Mouse (Mus musculus) olfactory bulb, adult 2 months (tissue): ENCODE measurements around the gene Maneal.

Source experiments
- CTCF ChIP-seq: fragments of 200-500 bp; IDR thresholded peaks from 2 replicates; pipeline ENCODE4 v1.5.1; 2012; ENCODE audit warnings: low read depth, mild to moderate bottlenecking, low read length, moderate library complexity; ENCODE audit not compliant: insufficient read depth
- POLR2A ChIP-seq: fragments of 200-500 bp; IDR thresholded peaks from 2 replicates; pipeline ENCODE4 v1.6.1; 2012; ENCODE audit warnings: mild to moderate bottlenecking, low read depth, low read length, moderate library complexity; ENCODE audit not compliant: insufficient read depth

DNA sequence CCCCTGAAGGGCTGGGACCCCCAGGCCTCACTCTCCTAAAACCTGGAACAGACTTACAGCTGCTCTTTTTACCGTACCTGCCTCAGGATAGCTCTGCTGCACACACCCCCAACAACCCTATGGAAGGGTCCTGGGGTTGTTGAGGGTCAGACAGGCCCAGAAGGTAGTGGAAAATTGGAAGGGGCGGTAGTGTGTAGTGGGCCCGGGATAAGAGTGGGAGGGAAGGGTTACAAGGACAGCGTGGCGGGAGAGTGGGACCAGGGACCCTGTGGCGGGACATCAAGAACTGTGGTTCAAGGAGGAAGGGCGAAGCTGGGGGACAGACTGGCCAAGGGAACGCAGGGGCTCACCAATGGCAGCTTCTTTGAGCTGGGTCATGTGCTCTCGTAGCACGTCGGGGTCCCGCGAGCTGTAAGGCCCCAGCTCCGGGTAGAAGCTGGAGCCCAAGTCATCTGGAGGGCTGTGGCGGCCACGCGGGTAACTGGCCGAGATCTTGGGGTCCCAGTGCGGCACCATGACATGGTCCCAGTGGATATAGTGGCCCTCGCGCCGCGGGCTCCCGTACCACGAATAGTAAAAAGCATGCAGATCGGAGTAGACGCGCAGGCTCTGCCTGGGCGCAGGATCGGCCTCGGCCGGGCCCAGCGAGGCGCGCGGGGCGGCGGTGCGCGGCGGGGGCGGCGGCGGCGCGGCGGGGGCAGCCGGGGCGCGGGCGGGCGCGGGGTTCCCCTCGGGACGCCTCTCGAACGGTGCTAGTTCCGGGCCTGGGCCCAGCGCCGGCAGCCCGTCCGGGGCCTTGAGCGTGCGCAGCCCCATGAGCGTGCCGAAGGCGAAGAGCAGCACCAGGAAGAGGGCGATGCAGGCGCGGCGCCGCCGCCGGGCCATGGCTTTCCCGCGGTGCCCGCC lies at the start of gene Maneal:
- TF ChIP-seq CTCF = no peak
- TF ChIP-seq POLR2A = no peak
